Mouse (Mus musculus) gastrocnemius, adult 2 months (tissue): ENCODE measurements around the gene Vmn2r92. TPM values are rescaled to one million over a fixed set of nuclear protein-coding genes. Genes with fewer than 3 reads are reported as not detected.
"Not testable (repeated sequence)": the region's sequence is repeated elsewhere in the genome, so short reads cannot be mapped to it uniquely, and the experiment has no call there.

Experiments used
- DNase-seq: peaks from one replicate; pipeline ENCODE4 v3.0.0; 2022
- H3K27ac ChIP-seq: fragments of 200-600 bp; 2 replicates; pipeline ENCODE4 v1.8.1; 2022; ENCODE audit warnings: mild to moderate bottlenecking
- H3K4me3 ChIP-seq: fragments of 200-600 bp; 2 replicates; pipeline ENCODE4 v1.8.1; 2022; ENCODE audit warnings: mild to moderate bottlenecking, moderate library complexity
- CTCF ChIP-seq: fragments of 200-600 bp; IDR thresholded peaks from 2 replicates; pipeline ENCODE4 v1.8.1; 2022; ENCODE audit warnings: antibody characterized with exemption, mild to moderate bottlenecking, moderate library complexity
- intact Hi-C: fragments of 180-260 bp; cut with DNase I; formaldehyde crosslinking; loops from one replicate; pipeline ENCODE4 v1.15.1; 2025
- long read RNA-seq, 2 experiments: library from polyadenylated mRNA; stranded (forward); transcript quantifications; one replicate each; pipeline ENCODE4 v2.0.0; 2021
- total RNA-seq, 2 experiments: library from RNA; stranded (reverse); gene quantifications; 2 replicates each; pipeline ENCODE4 v1.2.3; 2021

Gene Vmn2r92
- not detected for total RNA-seq
- long read RNA-seq, experiment 1 = 0 reads
- long read RNA-seq, experiment 2 = 0 reads

- H3K4me3 ChIP-seq, H3K27ac ChIP-seq, intact Hi-C loops, DNase-seq: not testable (repeated sequence)
Observed at GRCm38 (mm10) chr17:18151587-18151986, at the start of gene Vmn2r92. Gene Vmn2r92 (plus strand): TSS chr17:18151887.

- not testable (repeated sequence) for H3K4me3 ChIP-seq, H3K27ac ChIP-seq, DNase-seq
- intact Hi-C loops = loop anchor here (10.0 kb wide), 1 partner anchor 73 kb away; no protein-coding TSS in a partner anchor
Observed at GRCm38 (mm10) chr17:18102265-18102664, 49.4 kb upstream of the Vmn2r92 start.

DNA sequence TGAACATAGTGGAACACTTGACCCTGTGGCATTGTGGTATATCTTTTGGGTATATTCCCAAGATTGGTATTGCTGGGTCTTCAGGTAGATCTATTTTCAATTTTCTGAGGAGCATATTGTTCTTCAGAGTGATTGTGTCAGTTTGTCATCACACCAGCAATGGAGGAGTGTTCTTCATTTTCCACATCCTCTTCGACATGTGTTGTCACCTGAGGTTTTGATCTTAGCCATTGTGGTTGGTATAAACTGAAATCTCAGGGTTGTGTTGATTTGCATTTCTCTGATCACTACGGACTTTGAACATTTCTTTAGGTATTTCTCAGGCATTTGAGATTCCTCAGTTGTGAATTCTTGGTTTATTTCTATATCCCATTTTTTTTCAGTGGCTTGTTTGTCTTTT, 9.5 kb downstream of the Vmn2r92 start:
- intact Hi-C loops, DNase-seq, H3K4me3 ChIP-seq, H3K27ac ChIP-seq: not testable (repeated sequence)

DNA sequence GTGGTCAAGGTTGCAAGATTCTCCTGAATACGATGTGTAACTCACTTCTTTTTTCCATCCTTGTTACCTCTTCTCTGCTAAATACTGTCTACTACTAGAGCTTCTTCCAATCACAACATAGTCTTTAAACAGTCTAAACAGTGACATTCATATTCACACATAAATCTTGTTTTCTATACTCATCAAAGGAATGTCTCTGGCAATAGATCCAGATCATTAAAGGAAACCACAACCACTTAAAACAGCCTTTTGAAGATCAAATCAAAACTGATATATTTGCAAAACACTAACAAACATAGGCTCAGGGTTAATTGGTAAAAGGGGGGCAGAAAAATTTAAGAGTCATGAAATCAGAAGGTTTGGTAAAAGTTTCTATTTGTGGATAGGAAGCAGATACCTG, 38.0 kb downstream of the Vmn2r92 start:
- intact Hi-C loops = no loop called here
- TF ChIP-seq CTCF = no peak

DNA sequence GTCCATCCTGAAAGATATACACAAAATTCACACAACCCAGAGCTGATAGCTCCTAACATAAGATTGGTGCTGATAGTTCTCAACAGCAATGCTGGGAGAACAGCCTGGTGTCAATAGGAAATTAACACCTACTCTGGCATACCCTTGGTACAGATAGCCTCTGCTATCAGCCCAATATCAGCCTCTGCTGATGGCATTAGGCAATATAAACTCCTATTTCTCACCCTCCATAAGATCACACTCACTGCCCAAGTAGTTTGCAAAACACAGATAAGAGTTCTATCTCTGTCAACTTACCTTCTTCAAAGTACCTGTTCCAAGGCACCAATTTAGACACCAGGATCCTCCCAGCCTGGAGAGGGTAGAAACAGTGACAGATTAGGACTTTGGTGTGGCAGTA, 69.6 kb downstream of the Vmn2r92 start:
- no peak for TF ChIP-seq CTCF
- no peak for DNase-seq
- H3K4me3 ChIP-seq = no peak overlapping the region
- no peak overlapping the region for H3K27ac ChIP-seq
- intact Hi-C loops = no loop called here

More for the DNA sequence above, 38.0 kb downstream of the Vmn2r92 start:
- no peak for DNase-seq
- H3K4me3 ChIP-seq = no peak overlapping the region
- H3K27ac ChIP-seq = no peak overlapping the region

DNA sequence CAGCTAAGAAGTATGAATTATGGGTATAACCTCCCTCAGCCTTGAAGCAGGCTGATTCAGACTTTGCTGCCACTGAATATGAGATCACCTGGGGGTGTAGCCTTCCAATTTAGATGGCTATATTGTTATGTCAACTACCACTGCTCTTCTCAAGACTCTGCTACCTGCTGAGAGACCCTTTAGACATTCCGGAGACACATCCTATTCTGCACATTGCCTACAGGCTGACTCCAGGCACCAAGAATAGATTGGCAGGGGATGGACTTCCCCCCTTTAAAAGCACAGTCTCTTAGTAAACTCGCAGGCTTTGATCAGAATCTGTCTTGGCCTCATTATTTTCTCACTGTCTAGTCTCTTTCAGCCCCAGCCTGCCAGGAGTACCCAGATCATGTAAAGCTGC, 80.3 kb downstream of the Vmn2r92 start:
- TF ChIP-seq CTCF = no peak
- H3K4me3 ChIP-seq = no peak overlapping the region
- DNase-seq = no peak
- no peak overlapping the region for H3K27ac ChIP-seq
- intact Hi-C loops = no loop called here

GRCm38 (mm10) chr17:18236931-18237330, 85.2 kb downstream of the Vmn2r92 start:
- no peak for DNase-seq
- intact Hi-C loops = no loop called here
- Histone ChIP-seq H3K4me3 (no peak overlapping the region), H3K27ac (no peak overlapping the region)
- no peak for TF ChIP-seq CTCF

Other genes starting within 250 kb of the Vmn2r92 start
- not detected for gene Fpr-rs4, start 130.2 kb upstream of the Vmn2r92 start, total RNA-seq
- gene Vmn2r124, start 102.5 kb upstream of the Vmn2r92 start, total RNA-seq = not detected
- not detected for gene Vmn2r91, start 66.9 kb upstream of the Vmn2r92 start, total RNA-seq
- gene Vmn2r94, start 125.9 kb downstream of the Vmn2r92 start, total RNA-seq = not detected
- not detected for gene Vmn2r93, start 146.2 kb downstream of the Vmn2r92 start, total RNA-seq